Mouse (Mus musculus) G1E-ER4 (cell line): ENCODE data around the gene Selenof. TPM values are rescaled to one million over a fixed set of nuclear protein-coding genes. Genes with fewer than 3 reads are reported as not detected.

Source experiments
- GATA1 ChIP-seq: IDR thresholded peaks from one replicate; pipeline ENCODE4 v1.8.0; 2012; ENCODE audit warnings: low read length, inconsistent platforms
- polyA plus RNA-seq: library from polyadenylated mRNA; stranded (reverse); fragments of >175 nt; gene quantifications from 2 replicates; pipeline ENCODE4 v1.2.3, GENCODE M21; 2012

Selenof gene
- 25.3 and 42.8 TPM in 2 replicates for polyA plus RNA-seq

DNA sequence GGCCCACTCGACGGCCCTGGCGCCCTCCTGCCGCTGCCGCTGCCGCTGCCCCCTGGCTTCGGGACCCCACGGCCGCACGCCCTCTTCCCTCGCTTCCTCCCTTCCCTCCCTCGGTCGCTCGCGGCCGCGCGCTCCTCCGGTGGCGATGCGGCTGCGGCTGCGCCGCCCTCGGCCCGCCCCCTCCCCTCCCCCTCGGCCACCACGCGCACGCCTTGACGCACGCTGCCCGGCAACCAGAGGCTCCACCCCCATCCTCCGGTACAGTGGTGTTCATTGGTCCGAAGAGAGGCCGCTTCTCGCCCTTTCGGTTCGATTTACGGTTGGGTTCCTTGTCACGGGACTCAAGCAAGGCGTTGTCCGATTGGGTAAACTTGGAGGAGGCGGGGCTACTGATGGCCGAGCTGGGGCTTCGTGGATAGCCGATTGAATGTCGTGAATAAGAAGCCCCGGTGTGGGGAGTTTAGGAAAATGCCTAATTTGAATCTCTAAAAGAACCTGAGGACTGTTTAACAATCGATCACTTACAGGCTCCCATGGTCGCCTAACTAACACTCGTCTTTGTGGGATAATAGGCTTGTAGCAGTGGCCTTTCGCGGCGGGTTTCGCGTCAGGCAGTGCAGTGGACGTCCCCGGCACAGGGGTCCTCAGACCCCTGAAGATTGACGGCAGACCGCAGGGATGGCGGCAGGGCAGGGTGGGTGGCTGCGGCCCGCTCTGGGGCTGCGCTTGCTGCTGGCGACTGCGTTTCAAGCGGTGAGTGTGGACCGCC lies at the start of gene Selenof, which contains the start of gene Hs2st1:
Selenof (plus strand) TSS at position 258 of the 769 bp plus-strand sequence.
Hs2st1 (minus strand) TSS at position 135 of the 769 bp plus-strand sequence.
- no peak for TF ChIP-seq GATA1

DNA sequence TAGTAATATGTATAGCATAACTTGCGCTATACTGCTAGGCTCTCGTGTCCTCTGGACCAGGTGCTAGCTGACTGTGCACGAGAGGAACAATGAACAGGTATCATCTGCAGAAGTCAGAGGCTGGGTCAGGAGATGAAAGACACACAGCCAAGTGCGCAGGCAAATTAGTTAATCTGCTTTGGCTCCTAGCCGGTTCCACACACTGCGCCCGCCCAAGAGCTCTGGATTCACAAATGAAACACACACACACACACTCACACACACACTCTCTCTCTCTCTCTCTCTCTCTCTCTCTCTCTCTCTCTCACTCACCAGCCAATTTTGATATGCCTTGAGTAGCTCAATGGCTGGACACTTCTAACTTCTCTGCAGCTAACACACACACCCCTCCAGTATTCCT lies 42.2 kb upstream of the Selenof start:
- TF ChIP-seq GATA1, result no peak

- no peak for TF ChIP-seq GATA1
Observed at GRCm38 (mm10) chr3:144531023-144531422, 39.1 kb upstream of the Selenof start.

GRCm38 (mm10) chr3:144535056-144535455 lies 35.0 kb upstream of the Selenof start:
- TF ChIP-seq GATA1, result no peak

GRCm38 (mm10) chr3:144537078-144537855 lies 32.8 kb upstream of the Selenof start:
- TF ChIP-seq GATA1, result no peak

- TF ChIP-seq GATA1, result no peak
Observed at GRCm38 (mm10) chr3:144539051-144539450, 31.1 kb upstream of the Selenof start.

GRCm38 (mm10) chr3:144540805-144541204 lies 29.3 kb upstream of the Selenof start:
- TF ChIP-seq GATA1, result no peak

DNA sequence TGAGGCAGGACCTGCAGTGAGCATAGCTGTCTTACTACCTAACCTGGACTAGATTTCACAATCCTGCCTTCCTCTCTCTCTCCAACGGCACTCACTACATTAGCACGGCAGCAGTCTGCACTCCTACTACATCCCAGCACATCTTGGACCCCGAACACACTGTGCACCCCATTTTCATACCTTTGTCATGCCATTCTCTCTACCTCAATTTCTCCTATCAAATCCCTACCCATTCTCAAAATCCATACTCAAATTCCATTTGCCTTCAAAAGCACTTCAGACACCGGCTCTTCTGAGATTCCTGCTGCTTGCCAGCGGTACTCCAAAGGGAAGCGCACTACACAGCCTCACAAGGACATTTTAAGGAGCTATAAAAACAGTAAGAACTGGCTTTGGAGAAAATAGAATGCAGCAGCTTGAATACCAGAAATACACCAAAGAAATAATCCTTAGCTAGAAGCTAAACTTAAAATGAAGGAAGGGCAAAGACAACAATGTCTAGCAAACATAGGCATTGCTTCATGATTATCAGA lies 28.1 kb upstream of the Selenof start:
- no peak for TF ChIP-seq GATA1

DNA sequence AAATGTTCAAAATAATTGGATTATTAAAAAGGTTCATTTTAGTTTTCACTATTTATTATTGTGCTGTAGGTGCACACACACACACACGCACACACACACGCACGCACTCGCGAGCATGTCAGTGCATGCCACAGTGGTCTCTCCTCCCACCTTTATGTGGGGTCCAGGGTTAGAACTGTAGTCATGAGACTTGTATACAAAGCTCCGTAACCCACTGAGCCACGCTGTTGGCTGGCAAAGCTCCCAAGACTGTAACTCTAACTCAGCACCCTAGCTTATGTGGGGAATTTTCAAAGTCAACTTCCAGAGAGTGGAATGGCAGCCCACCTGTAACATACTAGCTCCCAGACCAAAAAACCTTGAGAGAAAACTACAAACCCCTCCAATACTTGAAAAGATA lies 25.0 kb upstream of the Selenof start:
- TF ChIP-seq GATA1, result no peak

- no peak for TF ChIP-seq GATA1
Observed at GRCm38 (mm10) chr3:144545832-144546231, 24.3 kb upstream of the Selenof start.

- no peak for TF ChIP-seq GATA1
Observed at GRCm38 (mm10) chr3:144546490-144546889, 23.6 kb upstream of the Selenof start.

GRCm38 (mm10) chr3:144548186-144548845 lies 21.8 kb upstream of the Selenof start:
- TF ChIP-seq GATA1, result no peak

DNA sequence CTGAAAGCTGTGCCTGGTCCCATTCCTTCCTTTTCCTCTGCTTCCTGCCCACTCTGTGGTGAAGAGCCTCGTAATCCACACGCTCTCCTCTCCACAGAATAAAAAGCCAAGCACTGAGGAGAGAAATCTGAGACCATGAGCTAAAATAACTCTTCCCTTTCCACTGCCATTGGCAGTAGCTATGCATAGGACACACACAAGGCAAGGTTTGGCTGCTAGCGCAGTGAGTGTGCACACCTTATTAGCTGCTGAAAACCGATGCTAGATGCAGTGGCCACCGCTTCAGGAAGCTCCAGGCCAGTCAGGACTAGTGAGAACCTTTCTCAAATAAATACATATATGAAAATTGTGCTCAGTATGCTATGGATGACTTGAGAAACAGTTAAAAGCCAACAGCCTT lies 20.1 kb upstream of the Selenof start:
- TF ChIP-seq GATA1, result no peak

- TF ChIP-seq GATA1, result no peak
Observed at GRCm38 (mm10) chr3:144550659-144551058, 19.4 kb upstream of the Selenof start.

- TF ChIP-seq GATA1, result no peak
Observed at GRCm38 (mm10) chr3:144551416-144551815, 18.7 kb upstream of the Selenof start.

- TF ChIP-seq GATA1, result no peak
Observed at GRCm38 (mm10) chr3:144553942-144554341, 16.2 kb upstream of the Selenof start.
